Mouse (Mus musculus) lung, postnatal 0 days (tissue): Measurements from ENCODE around the gene Selenoi.

Source experiments
- CTCF ChIP-seq: IDR thresholded peaks from 2 replicates; pipeline ENCODE4 v1.5.1; 2016; ENCODE audit warnings: antibody characterized with exemption, mild to moderate bottlenecking
- EP300 ChIP-seq: IDR thresholded peaks from 2 replicates; pipeline ENCODE4 v1.6.1; 2016; ENCODE audit warnings: antibody characterized with exemption, mild to moderate bottlenecking, control low read depth

GRCm38 (mm10) chr5:30285944-30286799 lies 53.8 kb downstream of the Selenoi start:
- TF ChIP-seq CTCF (no peak), EP300 (no peak)
